Mouse (Mus musculus) lung, postnatal 36 days (tissue): ENCODE data around the gene Gm17662.

ENCODE experiments used
- DNase-seq: peaks from one replicate; pipeline ENCODE4 v3.0.0; 2022; ENCODE audit warnings: mixed read lengths

Gm17662 gene

GRCm38 (mm10) chr4:104888499-104889262 is 31.6 kb downstream of the Gm17662 start:
- DNase-seq, result peak; percentile 43

- peak; percentile 24 for DNase-seq
Measured at GRCm38 (mm10) chr4:104891708-104892107, 34.6 kb downstream of the Gm17662 start.

GRCm38 (mm10) chr4:104893588-104893987 is 36.5 kb downstream of the Gm17662 start:
- DNase-seq, result no peak

GRCm38 (mm10) chr4:104894004-104894734 is 37.0 kb downstream of the Gm17662 start:
- DNase-seq, result peak; percentile 35

- DNase-seq, result no peak
Measured at GRCm38 (mm10) chr4:104902836-104903235, 45.7 kb downstream of the Gm17662 start.

- no peak for DNase-seq
Measured at GRCm38 (mm10) chr4:104905049-104905448, 47.9 kb downstream of the Gm17662 start.
